Mouse (Mus musculus) thymus, adult 2 months (tissue): Measurements from ENCODE around the gene Anapc7.

Experiments
- CTCF ChIP-seq: fragments of 200-500 bp; IDR thresholded peaks from 2 replicates; pipeline ENCODE4 v1.5.1; 2012; ENCODE audit warnings: mild to moderate bottlenecking, control low read depth, low read length, moderate library complexity, borderline replicate concordance; ENCODE audit not compliant: control insufficient read depth, poor library complexity, insufficient read depth; ENCODE audit errors: extremely low read depth
- POLR2A ChIP-seq: fragments of 200-500 bp; IDR thresholded peaks from 2 replicates; pipeline ENCODE4 v1.6.1; 2012; ENCODE audit warnings: mild to moderate bottlenecking, low read length, control low read depth, moderate library complexity; ENCODE audit not compliant: control insufficient read depth, poor library complexity, insufficient read depth; ENCODE audit errors: extremely low read depth

GRCm38 (mm10) chr5:122390671-122391070, 30.8 kb upstream of the Anapc7 start:
- TF ChIP-seq CTCF = no peak
- no peak for TF ChIP-seq POLR2A
